In the genomic region with DNA sequence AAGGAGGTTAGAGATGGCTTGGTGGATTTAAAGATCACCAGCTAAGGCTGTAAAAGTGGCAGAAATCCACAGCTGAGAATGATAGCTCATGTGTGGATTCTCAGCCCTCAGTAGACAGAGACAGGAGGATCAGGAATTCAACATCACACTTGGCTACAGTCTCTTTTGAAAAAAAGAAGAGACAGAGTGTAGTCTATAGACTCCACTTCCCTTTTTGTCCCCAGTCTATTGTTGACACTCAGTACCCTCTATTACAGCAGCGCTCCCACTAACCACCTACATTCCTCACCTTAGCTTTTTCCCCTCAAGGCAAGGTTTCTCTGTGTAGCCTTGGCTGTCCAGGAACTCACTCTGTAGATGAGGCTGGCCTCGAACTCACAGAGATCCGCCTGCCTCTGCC, we compare ENCODE assay signal across 32 mouse cellular contexts. TPM values are rescaled to one million over a fixed set of nuclear protein-coding genes. Genes with fewer than 3 reads are reported as not detected.
DNase-seq lines count a peak whose midpoint lies in the region; ATAC-seq and TF ChIP-seq lines count a peak whose summit lies in the region.
"Had no signal": no experiment of that assay in that cellular context is flagged by ENCODE, and none has a peak within 500 bp of the region (broad histone marks: within the 10 kb centered on the region; RNA-seq: fewer than 3 reads in every experiment).

No protein-coding gene starts in this region.

- intact Hi-C loops in heart, postnatal 14 days (cut with DNase I), result no loop called here

- no peak for TF ChIP-seq POLR2A in testis, adult 2 months (IDR thresholded peaks at IDR 0.05; ENCODE audit: control insufficient read depth, low read depth, low read length)

- H3K4me1 ChIP-seq in heart, embryonic 13.5 days, result peaks cover 33% of the 10 kb centered on the region
- H3K4me1 ChIP-seq in testis, adult 2 months (ENCODE audit: control insufficient read depth, insufficient read depth, low read length), result no peaks in the 10 kb centered on the region
- H3K4me1 ChIP-seq in liver, embryonic 15.5 days (replicated peaks), result peaks cover 40% of the 10 kb centered on the region
- no peaks in the 10 kb centered on the region for H3K4me1 ChIP-seq in lung, postnatal 0 days (ENCODE audit: insufficient read depth, low read depth, low read length)

- no peak for DNase-seq in heart, postnatal 14 days
- no peak for DNase-seq in testis, postnatal 10 days (ENCODE audit: low spot score)
- DNase-seq in ovary, adult 18-20 months (ENCODE audit: low spot score), result no peak
- DNase-seq in lung, postnatal 0 days (ENCODE audit: low spot score), result no peak
- DNase-seq: adrenal gland, adult 8-10 months; cerebellum, adult 11 months; cerebellum, adult 9-10 months; cerebellum, postnatal 36 days; gastrocnemius, postnatal 14 days; kidney, adult 2 months; kidney, postnatal 36 days; layer of hippocampus, postnatal 36 days; lung, adult 18-20 months; lung, postnatal 10 days; thymus, postnatal 14 days had no signal

- H3K9ac ChIP-seq in heart, embryonic 13.5 days, result no peak overlapping the region
- no peak overlapping the region for H3K9ac ChIP-seq in liver, embryonic 15.5 days
- no peak overlapping the region for H3K9ac ChIP-seq in lung, postnatal 0 days (replicated peaks; ENCODE audit: low read depth)
- H3K9ac ChIP-seq: embryonic facial prominence, embryonic 12.5 days; midbrain, embryonic 13.5 days had no signal

- no peak overlapping the region for H3K27ac ChIP-seq in heart, embryonic 13.5 days (replicated peaks)
- no peak overlapping the region for H3K27ac ChIP-seq in testis, adult 2 months (ENCODE audit: control insufficient read depth, insufficient read depth, low read depth, low read length)
- H3K27ac ChIP-seq in liver, embryonic 15.5 days (replicated peaks), result no peak overlapping the region; the same call in 1 of the 2 replicates
- no peak overlapping the region for H3K27ac ChIP-seq in lung, postnatal 0 days (ENCODE audit: low read length)
- H3K27ac ChIP-seq: embryonic facial prominence, embryonic 12.5 days; macrophage; midbrain, embryonic 13.5 days; neural tube, embryonic 13.5 days had no signal

- no peaks in the 10 kb centered on the region for H3K9me3 ChIP-seq in heart, embryonic 13.5 days
- no peaks in the 10 kb centered on the region for H3K9me3 ChIP-seq in liver, embryonic 15.5 days (replicated peaks)
- no peaks in the 10 kb centered on the region for H3K9me3 ChIP-seq in lung, postnatal 0 days (ENCODE audit: low read length)
- H3K9me3 ChIP-seq: embryonic facial prominence, embryonic 12.5 days; midbrain, embryonic 13.5 days; neural tube, embryonic 13.5 days had no signal

- H3K4me3 ChIP-seq in heart, embryonic 13.5 days, result no peak overlapping the region
- peak overlapping the region; percentile 63; the same call in 1 of the 2 replicates for H3K4me3 ChIP-seq in testis, adult 2 months (ENCODE audit: control insufficient read depth, low read depth, low read length)
- H3K4me3 ChIP-seq in liver, embryonic 15.5 days (replicated peaks), result peak overlapping the region; percentile 74
- no peak overlapping the region for H3K4me3 ChIP-seq in lung, postnatal 0 days (ENCODE audit: low read depth, low read length)

- H3K4me2 ChIP-seq in heart, embryonic 13.5 days, result peak overlapping the region; percentile 89; the same call in 1 of the 2 replicates
- peak overlapping the region; percentile 93 for H3K4me2 ChIP-seq in liver, embryonic 15.5 days
- no peak overlapping the region for H3K4me2 ChIP-seq in lung, postnatal 0 days (replicated peaks; ENCODE audit: low read depth, low read length)

- no peak for TF ChIP-seq CTCF in testis, adult 2 months (IDR thresholded peaks at IDR 0.05; ENCODE audit: control insufficient read depth, insufficient read depth, insufficient replicate concordance, low read depth, low read length)
- TF ChIP-seq CTCF in lung, postnatal 0 days (IDR thresholded peaks at IDR 0.05), result no peak

- H3K36me3 ChIP-seq in heart, embryonic 13.5 days, result peaks cover 8% of the 10 kb centered on the region
- no peaks in the 10 kb centered on the region for H3K36me3 ChIP-seq in testis, adult 2 months (ENCODE audit: control insufficient read depth, insufficient read depth, low read length)
- peaks cover 5% of the 10 kb centered on the region; the same call in 1 of the 2 replicates for H3K36me3 ChIP-seq in liver, embryonic 15.5 days (replicated peaks)
- H3K36me3 ChIP-seq in lung, postnatal 0 days (ENCODE audit: insufficient read depth, low read length), result no peaks in the 10 kb centered on the region

- no peaks in the 10 kb centered on the region for H3K27me3 ChIP-seq in heart, embryonic 13.5 days (replicated peaks)
- no peaks in the 10 kb centered on the region for H3K27me3 ChIP-seq in testis, adult 2 months (ENCODE audit: control insufficient read depth, insufficient read depth, low read length)
- no peaks in the 10 kb centered on the region for H3K27me3 ChIP-seq in liver, embryonic 15.5 days
- no peaks in the 10 kb centered on the region for H3K27me3 ChIP-seq in lung, postnatal 0 days (replicated peaks; ENCODE audit: insufficient read depth, low read length)
- H3K27me3 ChIP-seq: embryonic facial prominence, embryonic 12.5 days; midbrain, embryonic 13.5 days; neural tube, embryonic 13.5 days had no signal

- no peak for ATAC-seq in heart, embryonic 13.5 days (ENCODE audit: extremely low read depth, insufficient number of reproducible peaks, low FRiP score, low TSS enrichment)
- no peak for ATAC-seq in liver, embryonic 15.5 days (ENCODE audit: insufficient read depth)
- no peak for ATAC-seq in lung, postnatal 0 days
- ATAC-seq: CD4-positive, CD25-positive, alpha-beta regulatory T cell, adult 4 months; forebrain, embryonic 14.5 days; hindbrain, embryonic 16.5 days; midbrain, embryonic 13.5 days had no signal

- 95% methylated on average over 3 of the region's 3 CpGs for WGBS in heart, embryonic 13.5 days
- 85% methylated on average over 3 of the region's 3 CpGs for WGBS in liver, embryonic 15.5 days (ENCODE audit: insufficient replicate concordance)
- 93% methylated on average over 3 of the region's 3 CpGs for WGBS in lung, postnatal 0 days

- no peak for TF ChIP-seq EP300 in lung, postnatal 0 days (IDR thresholded peaks at IDR 0.05)

RNA-seq across cellular contexts. Expression of gene Strada, which starts 10.3 kb away (rescaled TPM):
- polyA plus RNA-seq in heart, embryonic 13.5 days (2015; fragmentation: Nextera tagmentation; extraction: Ambion mirVana), result 18.9 and 20.4 TPM in 2 replicates
- total RNA-seq in heart, postnatal 14 days (2021), result 1 to 10 TPM; 8.7 TPM
- polyA plus RNA-seq in testis, adult 2 months (2012; rRNA removed), result 153 and 157 TPM in 2 replicates
- 7.8 and 7.9 TPM in 2 replicates for polyA plus RNA-seq in liver, embryonic 15.5 days (2015; fragmentation: Nextera tagmentation; extraction: Ambion mirVana)
- 14.9 and 15.4 TPM in 2 replicates for polyA plus RNA-seq in lung, postnatal 0 days (2015; fragmentation: Nextera tagmentation; extraction: Ambion mirVana)

RNA-seq across cellular contexts. Expression of gene Ccdc47, which starts 24.4 kb away (rescaled TPM):
- 79.6 and 81.5 TPM in 2 replicates for polyA plus RNA-seq in heart, embryonic 13.5 days (2015; fragmentation: Nextera tagmentation; extraction: Ambion mirVana)
- total RNA-seq in heart, postnatal 14 days (2021), result 10 to 100 TPM; 74.4 to 76.0 TPM
- 8.2 and 11.0 TPM in 2 replicates for polyA plus RNA-seq in testis, adult 2 months (2012; rRNA removed)
- 36.4 and 37.3 TPM in 2 replicates for polyA plus RNA-seq in liver, embryonic 15.5 days (2015; fragmentation: Nextera tagmentation; extraction: Ambion mirVana)
- 67.7 and 71.1 TPM in 2 replicates for polyA plus RNA-seq in lung, postnatal 0 days (2015; fragmentation: Nextera tagmentation; extraction: Ambion mirVana)

RNA-seq across cellular contexts. Expression of gene Ddx42, which starts 25.0 kb away (rescaled TPM):
- 43.5 and 46.7 TPM in 2 replicates for polyA plus RNA-seq in heart, embryonic 13.5 days (2015; fragmentation: Nextera tagmentation; extraction: Ambion mirVana)
- 10 to 100 TPM; 29.2 to 30.0 TPM for total RNA-seq in heart, postnatal 14 days (2021)
- 12.0 and 13.2 TPM in 2 replicates for polyA plus RNA-seq in testis, adult 2 months (2012; rRNA removed)
- 21.3 and 22.4 TPM in 2 replicates for polyA plus RNA-seq in liver, embryonic 15.5 days (2015; fragmentation: Nextera tagmentation; extraction: Ambion mirVana)
- polyA plus RNA-seq in lung, postnatal 0 days (2015; fragmentation: Nextera tagmentation; extraction: Ambion mirVana), result 35.3 and 38.4 TPM in 2 replicates

RNA-seq across cellular contexts. Expression of gene Limd2, which starts 31.1 kb away (rescaled TPM):
- polyA plus RNA-seq in heart, embryonic 13.5 days (2015; fragmentation: Nextera tagmentation; extraction: Ambion mirVana), result 119 TPM in 2 replicates
- total RNA-seq in heart, postnatal 14 days (2021), result 10 to 100 TPM in 1 of 2 experiments, 1 to 10 TPM in 1; 9.7 to 19.3 TPM
- 1,077 and 1,168 TPM in 2 replicates for polyA plus RNA-seq in testis, adult 2 months (2012; rRNA removed)
- 82.2 and 82.7 TPM in 2 replicates for polyA plus RNA-seq in liver, embryonic 15.5 days (2015; fragmentation: Nextera tagmentation; extraction: Ambion mirVana)
- 225 and 226 TPM in 2 replicates for polyA plus RNA-seq in lung, postnatal 0 days (2015; fragmentation: Nextera tagmentation; extraction: Ambion mirVana)

RNA-seq across cellular contexts. Expression of gene Gm10840, which starts 31.1 kb away (rescaled TPM):
- polyA plus RNA-seq in heart, embryonic 13.5 days (2015; fragmentation: Nextera tagmentation; extraction: Ambion mirVana), result not detected in 2 replicates
- total RNA-seq in heart, postnatal 14 days (2021), result not detected
- 124 and 142 TPM in 2 replicates for polyA plus RNA-seq in testis, adult 2 months (2012; rRNA removed)
- polyA plus RNA-seq in liver, embryonic 15.5 days (2015; fragmentation: Nextera tagmentation; extraction: Ambion mirVana), result not detected in 2 replicates
- not detected in 2 replicates for polyA plus RNA-seq in lung, postnatal 0 days (2015; fragmentation: Nextera tagmentation; extraction: Ambion mirVana)
- total RNA-seq: adrenal gland, adult 8-10 months; gastrocnemius, postnatal 14 days; granulocyte monocyte progenitor cell, adult 5-6 weeks; megakaryocyte-erythroid progenitor cell, adult 5-6 weeks had no signal
- polyA plus RNA-seq: CD4-positive, CD25-positive, alpha-beta regulatory T cell, adult 4 months; embryonic facial prominence, embryonic 12.5 days; forebrain, embryonic 14.5 days; heart, postnatal 0 days; hindbrain, embryonic 16.5 days; intestine, embryonic 14.5 days; kidney, adult 2 months; kidney, embryonic 16.5 days; macrophage; midbrain, embryonic 13.5 days; neural tube, embryonic 13.5 days; small intestine, adult 2 months; stomach, embryonic 14.5 days had no signal

Comparison
In these comparisons a context has a peak if more than half of its experiments do, and no peak if none do; other contexts are left out.
1. H3K4me3 ChIP-seq: peak in testis, adult 2 months (single experiment) and liver, embryonic 15.5 days (single experiment); none in heart, embryonic 13.5 days (single experiment) and lung, postnatal 0 days (single experiment).